Mouse (Mus musculus) central nervous system, embryonic 11.5 days (tissue): ENCODE data around the gene Zfp961. TPM values are rescaled to one million over a fixed set of nuclear protein-coding genes. Genes with fewer than 3 reads are reported as not detected.

Experiments used
- polyA plus RNA-seq: library from polyadenylated mRNA; depleted of rRNA; stranded (reverse); fragments of >200 nt; gene quantifications from 2 replicates; pipeline ENCODE4 v1.2.3, GENCODE M21; 2012; rRNA removed

Gene Zfp961
- polyA plus RNA-seq = 20.2 and 30.8 TPM in 2 replicates

GRCm38 (mm10) chr8:71950482-71951221 lies at the start of gene Zfp961:
Zfp961 (plus strand) TSS chr8:71951038.

DNA sequence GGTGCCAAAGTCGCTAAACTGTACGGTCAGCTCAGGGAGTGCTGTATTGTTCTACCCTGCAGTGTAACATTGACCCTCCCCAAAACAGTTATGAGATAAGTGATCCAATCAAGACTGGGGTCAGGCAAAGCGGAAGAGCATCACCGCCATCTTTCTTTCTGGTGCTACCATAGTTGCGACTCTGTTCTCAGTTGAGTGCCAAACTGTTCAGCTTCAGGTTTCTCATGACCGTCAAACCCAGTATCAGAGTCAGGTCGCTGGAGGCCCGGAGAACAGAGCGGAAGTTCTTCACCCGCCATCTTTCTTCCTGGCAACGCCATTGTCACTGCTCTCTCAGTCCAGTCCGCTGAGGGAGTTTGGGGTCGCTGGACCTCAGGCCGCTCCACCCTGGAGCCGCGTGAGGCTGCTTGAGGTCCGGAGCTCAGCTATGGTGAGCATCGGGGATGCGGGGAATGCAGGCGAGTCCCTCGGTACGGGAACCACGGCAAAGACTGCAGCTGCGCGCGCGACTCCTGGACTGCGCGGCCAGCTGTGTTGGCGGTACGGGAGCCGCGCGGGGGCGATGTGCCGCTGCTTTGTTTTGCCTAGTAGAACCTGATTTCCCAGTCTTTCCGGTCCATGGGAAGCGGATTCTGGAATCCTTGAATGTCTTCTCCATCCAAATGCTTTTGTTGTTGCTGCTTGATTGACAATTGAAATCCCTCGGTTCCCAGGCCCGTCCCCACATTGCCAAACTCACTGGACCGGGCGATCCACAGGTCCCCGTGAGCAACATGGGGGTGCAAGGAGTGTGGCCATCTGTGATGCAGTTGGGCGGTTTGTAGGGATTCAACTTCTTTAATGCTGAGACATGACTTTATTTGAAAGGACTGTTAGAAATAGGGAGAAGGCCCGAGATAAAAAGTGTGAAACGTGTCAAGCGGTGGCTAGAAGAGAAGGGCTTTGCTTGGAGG lies 42.3 kb upstream of the Zfp961 start, which contains the start of the genes Zfp882 and Zfp617:
Gene Zfp882 (plus strand): TSS at position 300 of the 953 bp plus-strand sequence.
Gene Zfp617 (plus strand): TSS at position 327 of the 953 bp plus-strand sequence.

GRCm38 (mm10) chr8:72009473-72009872 lies 58.6 kb downstream of the Zfp961 start, which contains the start of gene Cyp4f18:
Cyp4f18 (minus strand) TSS chr8:72009626.

GRCm38 (mm10) chr8:72040918-72041317 lies 90.1 kb downstream of the Zfp961 start, which contains the start of gene Olfr372:
Olfr372 (plus strand) TSS chr8:72041218.

Other genes with a start within 250 kb of the Zfp961 start
- gene B3gnt3, start 249.2 kb upstream of the Zfp961 start, polyA plus RNA-seq = 0.40 and 0.66 TPM in 2 replicates
- gene Fcho1, start 225.3 kb upstream of the Zfp961 start, polyA plus RNA-seq = 30.0 and 40.4 TPM in 2 replicates
- 1.8 and 3.1 TPM in 2 replicates for gene Zfp709, start 69.0 kb upstream of the Zfp961 start, polyA plus RNA-seq
- gene Zfp882, start 42.4 kb upstream of the Zfp961 start, polyA plus RNA-seq = 9.3 and 10.3 TPM in 2 replicates
- 21.6 and 25.9 TPM in 2 replicates for gene Zfp617, start 42.4 kb upstream of the Zfp961 start, polyA plus RNA-seq
- gene Cyp4f18, start 58.6 kb downstream of the Zfp961 start, polyA plus RNA-seq = 0.24 and 0.27 TPM in 2 replicates
- gene Olfr372, start 90.2 kb downstream of the Zfp961 start, polyA plus RNA-seq = not detected in 2 replicates
- not detected in 2 replicates for gene Olfr373, start 132.1 kb downstream of the Zfp961 start, polyA plus RNA-seq
- gene Olfr374, start 156.0 kb downstream of the Zfp961 start, polyA plus RNA-seq = not detected in 2 replicates
- gene Tpm4, start 183.9 kb downstream of the Zfp961 start, polyA plus RNA-seq = 409 and 947 TPM in 2 replicates
- gene Rab8a, start 210.2 kb downstream of the Zfp961 start, polyA plus RNA-seq = 104 and 139 TPM in 2 replicates
- 0.05 and 0.07 TPM in 2 replicates for gene Hsh2d, start 238.6 kb downstream of the Zfp961 start, polyA plus RNA-seq